Mouse (Mus musculus) layer of hippocampus, postnatal 10 days (tissue): Measurements from ENCODE around the gene Fstl1. TPM values are rescaled to one million over a fixed set of nuclear protein-coding genes. Genes with fewer than 3 reads are reported as not detected.

ENCODE experiments used
- DNase-seq, 2 experiments: peaks; one replicate each; pipeline ENCODE4 v3.0.0; 2021; ENCODE audit warnings: low spot score in 2 of 2
- long read RNA-seq: library from polyadenylated mRNA; stranded (forward); transcript quantifications from one replicate; pipeline ENCODE4 v2.0.0, GENCODE M21; 2023
- total RNA-seq, 2 experiments: library from RNA; stranded (reverse); gene quantifications; 2 replicates each; pipeline ENCODE4 v1.2.3; 2021

Gene Fstl1
- total RNA-seq = 10 to 100 TPM; 74.6 to 75.2 TPM
- long read RNA-seq, transcript Fstl1-201 (11 exons, 3,789 nt) = major isoform, 71 of 103 reads
- long read RNA-seq, partial matches to known transcripts = 27 of 103 reads
- long read RNA-seq, other reads (novel, unspliced or antisense) = 5 of 103 reads

DNA sequence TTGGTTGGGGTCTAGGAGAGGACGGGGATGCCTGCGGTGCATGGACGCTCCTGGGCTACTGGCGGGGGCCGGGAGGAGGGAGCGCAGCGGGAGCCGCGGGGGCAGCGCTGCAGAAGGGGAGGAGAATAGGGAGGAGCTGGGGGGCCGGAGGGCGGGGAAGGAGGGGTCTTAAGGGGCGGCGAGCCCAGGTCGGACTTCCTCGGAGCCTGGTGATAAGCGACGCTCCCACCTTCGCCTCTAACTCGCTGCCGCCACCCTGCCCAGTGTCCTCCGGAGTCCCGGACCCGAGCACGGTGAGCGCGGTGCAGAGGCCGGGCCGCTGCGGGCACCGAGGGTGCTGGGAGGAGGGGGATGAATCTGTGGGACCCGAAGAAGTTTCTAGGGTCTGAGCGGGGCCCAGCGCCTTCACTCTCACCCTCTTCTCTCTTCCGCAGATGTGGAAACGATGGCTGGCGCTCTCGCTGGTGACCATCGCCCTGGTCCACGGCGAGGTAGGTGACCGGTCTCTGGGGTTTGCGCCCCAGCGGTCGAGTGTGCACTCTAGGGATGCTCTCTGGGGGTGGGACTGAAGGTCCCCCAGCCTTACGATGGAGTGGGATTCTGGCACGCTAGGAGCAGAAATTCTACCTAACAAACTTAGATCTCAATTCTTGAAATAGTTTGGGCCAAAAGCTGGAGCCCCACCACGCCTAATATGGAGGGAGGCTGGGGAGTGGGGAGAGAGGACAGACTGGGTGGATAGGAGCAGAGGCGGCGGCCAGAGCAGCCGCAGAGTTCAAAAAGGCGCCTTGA lies at the start of gene Fstl1:
Gene Fstl1, plus strand, starts transcription at position 14 of the 792 bp plus-strand sequence.
- peak; percentile 58 to 69 for DNase-seq

DNA sequence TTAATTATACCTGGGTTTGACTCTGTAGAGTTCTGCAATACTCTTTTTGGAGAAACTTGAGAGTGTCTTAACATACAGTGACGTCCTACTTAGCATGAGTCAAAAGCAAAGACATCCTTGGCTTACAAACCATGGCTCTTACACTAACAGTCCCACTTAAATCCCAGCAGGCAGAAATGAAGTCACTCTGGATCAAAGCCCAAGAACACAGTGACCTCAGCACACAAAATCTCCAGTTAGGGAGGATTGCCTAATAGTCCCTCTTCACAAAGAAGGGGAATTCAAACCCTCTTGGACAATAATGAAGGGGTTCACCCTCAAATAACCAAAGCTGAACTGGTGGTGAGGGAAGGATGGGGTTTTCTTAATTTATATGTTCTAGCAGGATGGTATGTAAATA lies 48.0 kb upstream of the Fstl1 start:
- DNase-seq = no peak

GRCm38 (mm10) chr16:37729381-37730150 lies 47.1 kb upstream of the Fstl1 start:
- DNase-seq = no peak

DNA sequence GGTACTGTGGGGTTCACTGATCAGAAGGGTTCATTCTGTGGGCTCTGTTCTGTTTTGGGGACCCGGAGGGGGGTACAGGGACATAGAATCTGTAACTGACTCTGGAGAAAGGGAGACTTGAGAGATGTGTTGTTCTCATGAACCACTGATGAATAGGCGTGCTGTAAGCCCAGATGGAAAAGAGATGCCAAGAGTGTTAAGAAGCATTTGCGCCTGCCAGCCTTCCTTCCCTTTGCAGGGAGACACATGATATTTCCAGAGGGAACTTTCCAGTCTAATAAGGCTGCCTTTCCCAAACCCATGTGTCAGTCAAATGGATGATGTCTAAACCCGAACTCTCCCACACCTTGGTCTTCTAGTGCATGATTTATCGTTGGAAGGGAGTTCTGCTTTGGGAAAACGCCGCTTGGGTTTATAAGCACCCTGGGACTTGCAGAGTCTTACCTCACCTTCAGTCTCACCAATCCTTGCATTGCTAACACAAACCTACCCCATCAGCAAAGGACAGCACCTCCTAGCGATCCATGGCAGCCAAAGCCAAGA lies 46.3 kb upstream of the Fstl1 start:
- peak in 1 of 2 experiments; percentile 17 for DNase-seq

DNA sequence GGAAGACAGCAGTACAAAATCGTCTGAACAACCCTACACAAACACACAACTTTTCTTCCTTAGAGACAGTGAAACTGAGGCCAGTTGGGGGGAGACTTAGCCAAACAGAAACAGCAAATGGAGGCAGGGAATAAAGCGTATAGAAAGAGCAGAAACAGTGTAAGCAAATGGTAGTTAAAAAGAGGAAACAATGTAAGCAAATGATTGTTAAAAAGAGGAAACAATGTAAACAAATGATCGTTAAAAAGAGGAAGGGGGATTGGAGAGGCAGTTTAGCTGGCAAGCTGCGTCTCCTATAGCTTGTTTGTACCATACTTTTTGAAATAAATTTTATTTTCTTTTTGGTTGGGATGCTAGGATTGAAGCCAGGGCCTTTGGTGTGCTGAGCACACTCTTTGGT lies 45.2 kb upstream of the Fstl1 start:
- DNase-seq = no peak

GRCm38 (mm10) chr16:37732023-37732761 lies 44.5 kb upstream of the Fstl1 start:
- peak in 1 of 2 experiments; percentile 14 for DNase-seq

GRCm38 (mm10) chr16:37740076-37740475 lies 36.6 kb upstream of the Fstl1 start:
- DNase-seq = no peak

GRCm38 (mm10) chr16:37742266-37742665 lies 34.4 kb upstream of the Fstl1 start:
- no peak for DNase-seq

DNA sequence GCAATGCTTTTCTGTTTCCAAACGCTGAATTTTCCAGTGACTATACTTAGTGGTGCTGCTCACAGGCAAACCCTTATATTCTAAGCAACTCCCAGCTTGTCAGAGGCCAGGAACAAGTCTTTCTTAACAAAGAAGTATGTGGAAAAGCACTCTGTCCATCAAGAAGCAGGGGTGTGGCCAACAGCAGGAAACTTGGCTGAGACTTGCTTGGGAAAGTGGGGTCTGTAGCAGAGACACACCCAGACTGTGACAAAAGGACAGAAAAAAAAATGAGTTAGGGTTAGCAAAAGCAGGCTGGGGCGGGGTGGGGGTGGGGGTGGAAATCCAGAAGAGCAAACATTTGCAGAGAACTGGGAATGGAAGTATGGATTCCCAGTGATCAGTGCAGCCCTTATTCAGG lies 23.8 kb upstream of the Fstl1 start:
- no peak for DNase-seq

GRCm38 (mm10) chr16:37753809-37754208 lies 22.9 kb upstream of the Fstl1 start:
- DNase-seq = no peak

DNA sequence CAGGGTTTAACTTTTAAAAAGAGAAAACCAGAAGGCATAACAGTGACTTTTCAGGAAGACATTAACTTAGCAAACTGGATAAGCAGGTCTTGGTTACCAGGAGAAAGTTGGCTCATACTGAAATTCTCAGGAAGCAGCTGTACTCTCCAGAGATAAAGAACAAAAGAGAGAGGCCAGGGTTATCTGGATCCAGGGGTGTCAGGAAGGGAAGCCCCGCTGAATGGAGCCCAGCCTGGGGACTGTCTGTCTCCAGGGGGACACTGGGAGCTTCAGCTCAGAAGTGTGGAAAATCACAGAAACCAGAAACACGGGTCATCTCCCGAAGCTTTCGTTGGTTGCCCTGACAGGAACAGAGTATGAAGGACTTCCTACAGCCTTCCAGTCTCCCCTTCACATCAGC lies 22.2 kb upstream of the Fstl1 start:
- DNase-seq = no peak

- DNase-seq = no peak
Measured at GRCm38 (mm10) chr16:37757223-37757622, 19.4 kb upstream of the Fstl1 start.

GRCm38 (mm10) chr16:37763797-37764196 lies 12.9 kb upstream of the Fstl1 start:
- no peak for DNase-seq

- DNase-seq = peak in 1 of 2 experiments; percentile 15
Measured at GRCm38 (mm10) chr16:37776166-37776859, 360 bp upstream of the Fstl1 start.

GRCm38 (mm10) chr16:37777796-37778475 lies 1.3 kb downstream of the Fstl1 start:
- no peak for DNase-seq

- DNase-seq = no peak
Measured at GRCm38 (mm10) chr16:37778529-37778928, 1.9 kb downstream of the Fstl1 start.

DNA sequence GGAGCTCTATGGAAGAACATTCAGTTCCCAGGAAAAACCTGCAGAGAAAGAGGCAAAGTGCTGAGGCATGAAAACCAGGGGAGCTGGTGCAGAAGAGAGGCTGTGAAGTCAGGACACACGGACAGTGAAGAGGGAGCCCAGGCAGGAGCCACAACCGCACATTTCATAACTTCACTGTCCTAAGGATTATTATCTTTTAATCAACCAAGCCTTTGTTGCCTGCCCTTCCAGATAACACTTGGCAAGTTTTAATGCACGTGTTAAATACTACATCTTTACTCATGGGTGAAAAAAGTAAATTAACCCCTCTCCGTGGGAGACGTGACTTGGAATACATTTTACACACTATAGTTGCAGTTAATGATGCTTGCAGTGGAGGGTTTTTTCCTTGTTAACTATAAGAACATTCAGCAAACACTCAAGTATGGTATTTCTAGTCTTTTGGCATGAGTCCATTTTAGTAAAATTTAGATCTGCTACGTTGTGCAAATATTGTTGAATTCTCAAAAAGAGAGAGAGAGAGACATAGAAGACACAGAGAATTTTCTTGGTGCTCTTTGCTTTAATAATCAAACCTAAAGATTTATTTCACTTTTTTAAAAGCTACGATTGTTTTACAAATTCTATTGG lies 3.1 kb downstream of the Fstl1 start:
- no peak for DNase-seq

DNA sequence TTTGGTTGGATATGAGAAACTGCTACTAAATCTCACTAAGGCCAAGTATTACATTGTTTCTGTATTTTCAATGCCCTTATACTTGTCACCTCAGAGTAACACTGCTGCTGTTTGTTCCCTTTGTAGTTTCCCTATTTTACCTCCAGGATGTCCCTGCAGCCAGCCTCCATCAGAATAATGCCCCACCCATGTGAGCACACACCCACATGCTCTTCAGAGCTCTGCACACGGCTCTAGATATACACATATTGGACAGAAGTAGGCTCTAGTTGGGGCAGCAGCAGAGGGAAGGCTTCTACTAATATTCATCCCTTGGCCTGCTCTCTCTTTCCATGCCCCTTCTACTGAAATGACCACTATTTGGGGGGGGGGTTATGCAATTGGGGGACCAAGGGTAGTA lies 3.7 kb downstream of the Fstl1 start:
- DNase-seq = no peak

- DNase-seq = no peak
Measured at GRCm38 (mm10) chr16:37780911-37781310, 4.2 kb downstream of the Fstl1 start.

DNA sequence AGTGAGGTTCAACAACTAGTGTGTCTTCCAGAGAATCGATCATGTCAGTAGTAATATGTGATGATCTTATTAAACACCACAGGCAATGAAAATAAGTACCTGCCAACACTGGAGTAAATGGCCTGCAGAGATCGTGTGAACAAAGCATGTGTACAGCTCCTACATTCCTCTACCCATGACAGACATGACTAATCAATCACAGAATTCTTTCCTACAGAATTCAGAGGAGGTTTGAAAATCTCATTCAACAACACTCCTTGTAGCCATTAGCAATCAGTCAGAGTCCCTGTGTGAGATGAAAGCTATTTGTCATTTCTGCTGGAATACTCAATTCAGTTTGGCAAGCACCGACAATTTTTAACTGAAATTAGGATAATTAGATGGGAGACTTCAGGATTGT lies 7.9 kb downstream of the Fstl1 start:
- DNase-seq = no peak
